Mouse (Mus musculus) stomach, postnatal 0 days (tissue): ENCODE measurements around the gene 4931429L15Rik.
A peak's percentile ranks its signal among the peaks of the same experiment; 100 is the strongest.

Experiments
- CTCF ChIP-seq: IDR thresholded peaks from 2 replicates; pipeline ENCODE4 v1.5.1; 2016; ENCODE audit warnings: antibody characterized with exemption, low read depth, mild to moderate bottlenecking, moderate library complexity
- EP300 ChIP-seq: optimal IDR thresholded peaks from 2 replicates; pipeline ENCODE3; 2016; ENCODE audit warnings: antibody characterized with exemption

- TF ChIP-seq CTCF (0 out of 2 replicates have a peak, but pooled peaks have one; percentile 11), EP300 (no peak)
Observed at GRCm38 (mm10) chr9:46317957-46318356, 1.8 kb downstream of the 4931429L15Rik start.
